Mouse (Mus musculus): ENCODE measurements around the gene Frmd5. TPM values are rescaled to one million over a fixed set of nuclear protein-coding genes. Genes with fewer than 3 reads are reported as not detected.
"Not testable (repeated sequence)": the region's sequence is repeated elsewhere in the genome, so short reads cannot be mapped to it uniquely, and the experiment has no call there.

Gene Frmd5
- total RNA-seq, 2 experiments from 2014 or later, result 0.33 to 0.38 TPM

GRCm38 (mm10) chr2:121594131-121594530 is 212.8 kb downstream of the Frmd5 start:
- intact Hi-C loops (cut with DNase I; ENCODE audit: low total_unique reads), result no loop called here
- no peak for DNase-seq

- intact Hi-C loops (cut with DNase I; ENCODE audit: low total_unique reads), result no loop called here
Measured at GRCm38 (mm10) chr2:121588309-121588694, 218.6 kb downstream of the Frmd5 start.

GRCm38 (mm10) chr2:121587523-121588308 is 219.2 kb downstream of the Frmd5 start:
- intact Hi-C loops (cut with DNase I; ENCODE audit: low total_unique reads), result no loop called here
- DNase-seq, result no peak

More at GRCm38 (mm10) chr2:121588309-121588694, 218.6 kb downstream of the Frmd5 start:
- peak; percentile 23 for DNase-seq

GRCm38 (mm10) chr2:121584705-121585104 is 222.2 kb downstream of the Frmd5 start:
- intact Hi-C loops (cut with DNase I; ENCODE audit: low total_unique reads), result no loop called here

GRCm38 (mm10) chr2:121583468-121584116 is 223.3 kb downstream of the Frmd5 start:
- intact Hi-C loops (cut with DNase I; ENCODE audit: low total_unique reads), result no loop called here
- DNase-seq, result no peak

More at GRCm38 (mm10) chr2:121584705-121585104, 222.2 kb downstream of the Frmd5 start:
- DNase-seq, result no peak

- intact Hi-C loops (cut with DNase I; ENCODE audit: low total_unique reads), result no loop called here
- no peak for DNase-seq
Measured at GRCm38 (mm10) chr2:121582809-121583376, 224.0 kb downstream of the Frmd5 start.

GRCm38 (mm10) chr2:121575741-121576201 is 231.1 kb downstream of the Frmd5 start:
- no peak for DNase-seq
- intact Hi-C loops (cut with DNase I; ENCODE audit: low total_unique reads), result no loop called here

- intact Hi-C loops (cut with DNase I; ENCODE audit: low total_unique reads), result loop anchor here (5.0 kb wide), 1 partner anchor 123 kb away; no protein-coding TSS in a partner anchor
- DNase-seq, result no peak
Measured at GRCm38 (mm10) chr2:121574066-121574630, 232.7 kb downstream of the Frmd5 start.

- intact Hi-C loops (cut with DNase I; ENCODE audit: low total_unique reads), result loop anchor here (2.0 to 5.0 kb wide), 2 partner anchors 126 to 261 kb away; no protein-coding TSS in a partner anchor
- DNase-seq, result peak; percentile 75
Measured at GRCm38 (mm10) chr2:121571780-121572179, 235.1 kb downstream of the Frmd5 start.

GRCm38 (mm10) chr2:121570999-121571655 is 235.8 kb downstream of the Frmd5 start:
- DNase-seq, result no peak
- intact Hi-C loops (cut with DNase I; ENCODE audit: low total_unique reads), result loop anchor here (2.0 to 5.0 kb wide), 2 partner anchors 126 to 262 kb away; no protein-coding TSS in a partner anchor

GRCm38 (mm10) chr2:121570049-121570448 is 236.8 kb downstream of the Frmd5 start:
- DNase-seq, result no peak
- intact Hi-C loops (cut with DNase I; ENCODE audit: low total_unique reads), result loop anchor here (2.0 to 5.0 kb wide), 2 partner anchors 127 to 263 kb away; no protein-coding TSS in a partner anchor

- DNase-seq, result no peak
Measured at GRCm38 (mm10) chr2:121565911-121566310, 241.0 kb downstream of the Frmd5 start.

GRCm38 (mm10) chr2:121563117-121563516 is 243.8 kb downstream of the Frmd5 start:
- intact Hi-C loops (cut with DNase I; ENCODE audit: low total_unique reads), result no loop called here
- no peak for DNase-seq

More at GRCm38 (mm10) chr2:121565911-121566310, 241.0 kb downstream of the Frmd5 start:
- intact Hi-C loops (cut with DNase I; ENCODE audit: low total_unique reads), result no loop called here

- DNase-seq, result no peak
- intact Hi-C loops (cut with DNase I; ENCODE audit: low total_unique reads), result no loop called here
Measured at GRCm38 (mm10) chr2:121551271-121551670, 255.6 kb downstream of the Frmd5 start.

GRCm38 (mm10) chr2:121549630-121550029 is 257.3 kb downstream of the Frmd5 start:
- no peak for DNase-seq
- intact Hi-C loops (cut with DNase I; ENCODE audit: low total_unique reads), result no loop called here

GRCm38 (mm10) chr2:121544829-121545228 is 262.1 kb downstream of the Frmd5 start:
- DNase-seq, result no peak
- intact Hi-C loops (cut with DNase I; ENCODE audit: low total_unique reads), result no loop called here

- DNase-seq, result no peak
- intact Hi-C loops (cut with DNase I; ENCODE audit: low total_unique reads), result no loop called here
Measured at GRCm38 (mm10) chr2:121525056-121525455, 281.8 kb downstream of the Frmd5 start.

- DNase-seq; intact Hi-C loops (cut with DNase I; ENCODE audit: low total_unique reads): not testable (repeated sequence)
Measured at GRCm38 (mm10) chr2:121522830-121523229, 284.1 kb downstream of the Frmd5 start.

- no peak for DNase-seq
- intact Hi-C loops (cut with DNase I; ENCODE audit: low total_unique reads), result no loop called here
Measured at GRCm38 (mm10) chr2:121522006-121522405, 284.9 kb downstream of the Frmd5 start.

Measured in gastrocnemius, postnatal 14 days (tissue).